Mouse (Mus musculus) small intestine, adult 2 months (tissue): ENCODE results near the gene Cdiptos.

ENCODE experiments used
- CTCF ChIP-seq: fragments of 200-500 bp; IDR thresholded peaks from 2 replicates; pipeline ENCODE4 v1.5.1; 2012; ENCODE audit warnings: low read depth, mild to moderate bottlenecking, control low read depth, inconsistent platforms, low read length, moderate library complexity, mixed read lengths; ENCODE audit not compliant: insufficient replicate concordance, insufficient read length; ENCODE audit errors: extremely low read depth
- POLR2A ChIP-seq: fragments of 200-500 bp; IDR thresholded peaks from 2 replicates; pipeline ENCODE4 v1.6.1; 2012; ENCODE audit warnings: low read depth, mild to moderate bottlenecking, control low read depth, inconsistent platforms, low read length, moderate library complexity

DNA sequence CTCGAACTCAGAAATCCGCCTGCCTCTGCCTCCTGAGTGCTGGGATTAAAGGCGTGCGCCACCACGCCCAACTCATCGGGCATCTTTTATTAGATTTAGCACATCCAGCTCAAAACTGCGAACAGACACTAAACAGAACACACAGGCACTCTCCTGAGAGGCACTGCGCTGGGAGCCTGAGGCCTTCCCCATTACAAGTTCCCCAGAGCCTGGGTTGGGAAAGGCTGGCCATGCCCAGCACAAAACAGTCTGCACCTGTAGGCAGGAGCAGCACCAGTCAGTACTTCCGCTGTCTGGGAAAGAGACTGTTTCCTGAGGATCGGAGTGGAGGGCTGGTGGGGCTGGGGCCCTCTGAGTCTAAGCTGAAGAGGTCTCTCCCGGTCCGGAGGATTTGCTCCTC is 39.1 kb upstream of the Cdiptos start:
- TF ChIP-seq CTCF (no peak), POLR2A (no peak)
